Mouse (Mus musculus) midbrain, embryonic 14.5 days (tissue): Measurements from ENCODE around the gene Mroh2a. TPM values are rescaled to one million over a fixed set of nuclear protein-coding genes. Genes with fewer than 3 reads are reported as not detected.

ENCODE experiments used
- ATAC-seq: fragments of 200-750 bp; cut with Nextera tagmentation; 2 replicates; pipeline ENCODE4 v1.8.0; 2017; ENCODE audit warnings: moderate number of reproducible peaks, moderate library complexity; ENCODE audit not compliant: low FRiP score, low TSS enrichment
- DNase-seq: peaks from one replicate; pipeline ENCODE4 v3.0.0-alpha.2; 2015
- H3K27ac ChIP-seq: fragments of 300-500 bp; sonication (generic); replicated peaks from 2 replicates; pipeline ENCODE4 v1.5.1; 2014; ENCODE audit warnings: mild to moderate bottlenecking, low read depth, low read length, moderate library complexity
- H3K27me3 ChIP-seq: fragments of 300-500 bp; sonication (generic); 2 replicates; pipeline ENCODE4 v1.6.1; 2014; ENCODE audit warnings: low read length, control low read depth, mixed read lengths; ENCODE audit not compliant: control insufficient read depth, insufficient read depth
- H3K36me3 ChIP-seq: fragments of 300-500 bp; sonication (generic); 2 replicates; pipeline ENCODE4 v1.6.1; 2014; ENCODE audit warnings: low read length, control low read depth; ENCODE audit not compliant: control insufficient read depth, insufficient read depth
- H3K4me1 ChIP-seq: fragments of 300-500 bp; sonication (generic); 2 replicates; pipeline ENCODE4 v1.6.1; 2014; ENCODE audit warnings: mild to moderate bottlenecking, antibody characterized with exemption, low read length, control low read depth; ENCODE audit not compliant: control insufficient read depth, insufficient read depth
- H3K4me2 ChIP-seq: fragments of 300-500 bp; sonication (generic); 2 replicates; pipeline ENCODE4 v1.6.1; 2014; ENCODE audit warnings: mild to moderate bottlenecking, low read length, moderate library complexity
- H3K4me3 ChIP-seq: fragments of 300-500 bp; sonication (generic); replicated peaks from 2 replicates; pipeline ENCODE4 v1.5.1; 2014; ENCODE audit warnings: low read depth, low read length
- H3K9ac ChIP-seq: fragments of 300-500 bp; sonication (generic); replicated peaks from 2 replicates; pipeline ENCODE4 v1.6.1; 2014; ENCODE audit warnings: mild to moderate bottlenecking, low read length, moderate library complexity
- H3K9me3 ChIP-seq: fragments of 300-500 bp; sonication (generic); 2 replicates; pipeline ENCODE4 v1.6.1; 2016; ENCODE audit warnings: low read length, control low read depth, mixed read lengths; ENCODE audit not compliant: control insufficient read depth
- WGBS: fragments of 180-500 bp; shearing (Covaris S2); extraction: QIAGEN DNeasy Blood & Tissue Kit; methylation state at CpG from one replicate; pipeline ENCODE4 v1.1.7; 2014; 5-methylcytosine and 5-hydroxymethylcytosine counted together
- polyA plus RNA-seq: library from polyadenylated mRNA; unstranded; fragments of >200 nt; fragmentation: Nextera tagmentation; extraction: Ambion mirVana; gene quantifications from 2 replicates; pipeline ENCODE4 v1.2.1, GENCODE M21; 2014

The Mroh2a gene
- polyA plus RNA-seq, 1 experiment from 2014 or later: 1.8 TPM

DNA sequence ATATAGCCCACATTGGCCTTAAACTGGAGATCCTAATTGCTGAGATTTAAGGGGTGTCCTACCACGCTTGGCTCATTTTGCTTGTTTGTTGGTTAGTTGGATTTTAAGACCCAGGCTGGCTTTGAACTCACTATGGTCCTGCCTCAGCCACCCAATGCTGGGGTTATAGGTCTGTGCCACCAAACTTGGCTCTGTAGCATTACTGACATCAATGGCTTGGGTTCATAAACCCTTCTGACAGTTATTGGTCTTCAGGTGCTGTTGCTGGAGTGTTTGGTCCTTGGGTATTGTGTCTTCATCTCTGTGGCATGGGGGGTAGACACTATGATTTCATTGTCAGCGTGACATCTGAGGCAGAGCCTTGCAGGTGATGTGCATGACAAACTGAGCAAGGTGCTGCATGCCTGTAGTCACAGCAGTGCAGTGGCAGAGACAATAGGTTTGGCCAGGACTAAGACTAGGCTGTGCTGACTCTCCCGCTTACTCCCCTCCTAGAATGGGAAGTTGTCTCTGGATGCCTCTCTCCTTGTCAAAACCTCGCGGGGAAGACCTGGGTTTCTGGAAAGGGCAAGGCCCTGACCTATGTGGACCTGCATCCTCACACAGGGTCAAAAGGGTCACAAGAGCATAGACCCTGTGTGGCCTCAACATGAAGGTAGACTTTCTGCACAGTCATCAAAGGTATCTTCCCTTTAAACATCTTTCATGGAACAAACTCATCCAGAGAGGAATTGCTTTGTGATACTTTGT, 73.7 kb downstream of the Mroh2a start:
- Histone ChIP-seq H3K27ac (no peak overlapping the region), H3K4me2 (no peak overlapping the region), H3K9ac (no peak overlapping the region), H3K27me3 (no peaks in the 10 kb centered on the region), H3K4me1 (no peaks in the 10 kb centered on the region), H3K9me3 (peaks cover 87% of the 10 kb centered on the region), H3K4me3 (no peak overlapping the region), H3K36me3 (no peaks in the 10 kb centered on the region)
- ATAC-seq (0 out of 2 replicates have a peak, but pooled peaks have one; percentile 11), DNase-seq (peak; percentile 1)
- 42% methylated on average over 5 of the region's 5 CpGs for WGBS

- peaks cover 86% of the 10 kb centered on the region for H3K9me3 ChIP-seq
- H3K4me1 ChIP-seq: no peaks in the 10 kb centered on the region
- no peak overlapping the region for H3K9ac ChIP-seq
- H3K27me3 ChIP-seq: no peaks in the 10 kb centered on the region
- H3K27ac ChIP-seq: no peak overlapping the region
- H3K36me3 ChIP-seq: no peaks in the 10 kb centered on the region
- H3K4me3 ChIP-seq: no peak overlapping the region
- 69% methylated on average over 9 of the region's 9 CpGs for WGBS
- H3K4me2 ChIP-seq: no peak overlapping the region
- DNase-seq (peak; percentile 44), ATAC-seq (peak; percentile 4; the same call in 1 of the 2 replicates)
Measured at GRCm38 (mm10) chr1:88301121-88302014, 74.6 kb downstream of the Mroh2a start.

DNA sequence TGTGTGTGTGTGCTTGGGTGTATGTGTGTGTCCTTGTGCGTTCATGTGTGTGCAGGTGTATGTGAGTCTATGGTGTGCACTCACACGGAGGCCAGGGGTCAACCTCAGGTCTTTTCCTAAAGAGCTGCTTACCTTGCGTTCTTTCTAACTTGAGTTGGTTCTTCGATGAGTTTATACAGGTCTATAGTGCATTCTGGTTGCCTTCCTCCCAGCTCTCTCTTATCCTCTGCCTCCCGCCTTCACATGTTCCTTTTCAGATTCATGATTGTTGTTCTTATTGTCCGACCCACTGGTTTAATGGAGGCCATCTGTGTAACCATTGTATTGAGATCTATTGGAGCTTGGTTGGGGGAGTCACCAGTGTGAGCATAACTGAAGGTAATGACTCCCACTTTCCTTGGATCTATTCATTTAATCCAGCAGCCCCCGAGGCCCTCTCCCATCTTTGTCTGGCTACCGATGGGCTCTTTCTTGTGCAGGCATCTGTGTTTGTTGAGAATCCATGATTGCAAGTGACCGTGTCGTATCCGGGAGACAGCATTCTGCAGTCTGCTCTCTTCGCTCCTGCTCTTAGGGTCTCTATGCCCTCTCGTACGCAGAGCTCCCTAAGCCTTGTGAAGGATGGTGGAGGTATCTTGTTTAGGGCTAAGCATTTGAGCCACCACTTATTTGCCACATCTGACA, 75.4 kb downstream of the Mroh2a start:
- ATAC-seq: no peak
- H3K4me2 ChIP-seq: no peak overlapping the region
- WGBS: 64% methylated on average over 14 of the region's 14 CpGs
- peak; percentile 2 for DNase-seq
- H3K36me3 ChIP-seq: no peaks in the 10 kb centered on the region
- H3K9ac ChIP-seq: no peak overlapping the region
- H3K27me3 ChIP-seq: no peaks in the 10 kb centered on the region
- no peaks in the 10 kb centered on the region for H3K4me1 ChIP-seq
- H3K9me3 ChIP-seq: peaks cover 88% of the 10 kb centered on the region
- no peak overlapping the region for H3K4me3 ChIP-seq
- no peak overlapping the region for H3K27ac ChIP-seq

DNA sequence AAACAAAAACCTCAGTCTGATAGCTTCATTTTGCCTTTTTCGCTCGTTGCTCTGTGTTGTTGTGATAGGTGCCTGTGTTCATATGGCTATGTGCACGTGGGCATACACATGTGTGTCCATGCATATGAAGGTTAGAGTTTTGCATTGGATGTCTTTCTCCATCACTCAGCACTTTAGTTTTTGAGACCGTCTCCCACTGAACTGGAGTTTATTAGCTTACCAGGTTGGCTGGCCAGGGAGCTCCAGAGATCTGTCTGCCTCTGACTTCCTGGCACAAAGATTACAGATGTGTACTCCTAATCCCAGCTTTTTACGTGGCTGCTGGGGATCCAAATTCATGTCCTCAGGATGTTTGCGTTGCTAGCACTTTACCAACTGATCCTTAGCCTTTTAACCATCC, 77.0 kb downstream of the Mroh2a start:
- Histone ChIP-seq H3K27ac (no peak overlapping the region), H3K4me1 (no peaks in the 10 kb centered on the region), H3K36me3 (no peaks in the 10 kb centered on the region), H3K9ac (no peak overlapping the region), H3K4me2 (no peak overlapping the region), H3K9me3 (peaks cover 92% of the 10 kb centered on the region), H3K4me3 (no peak overlapping the region), H3K27me3 (no peaks in the 10 kb centered on the region)
- ATAC-seq: no peak
- 59% methylated on average over 6 of the region's 6 CpGs for WGBS
- DNase-seq: peak; percentile 1

GRCm38 (mm10) chr1:88304261-88304985, 77.6 kb downstream of the Mroh2a start:
- no peak overlapping the region for H3K9ac ChIP-seq
- ATAC-seq (no peak), DNase-seq (no peak)
- peaks cover 91% of the 10 kb centered on the region for H3K9me3 ChIP-seq
- H3K27me3 ChIP-seq: no peaks in the 10 kb centered on the region
- H3K4me2 ChIP-seq: no peak overlapping the region
- H3K27ac ChIP-seq: no peak overlapping the region
- H3K36me3 ChIP-seq: no peaks in the 10 kb centered on the region
- WGBS: 61% methylated on average over 8 of the region's 8 CpGs
- H3K4me3 ChIP-seq: no peak overlapping the region
- no peaks in the 10 kb centered on the region for H3K4me1 ChIP-seq

GRCm38 (mm10) chr1:88305018-88305795, 78.4 kb downstream of the Mroh2a start:
- no peak for DNase-seq
- 51% methylated on average over 6 of the region's 6 CpGs for WGBS

GRCm38 (mm10) chr1:88306543-88306942, 79.8 kb downstream of the Mroh2a start:
- H3K4me3 ChIP-seq: no peak overlapping the region
- H3K4me1 ChIP-seq: no peaks in the 10 kb centered on the region
- peaks cover 83% of the 10 kb centered on the region for H3K9me3 ChIP-seq
- no peak overlapping the region for H3K27ac ChIP-seq
- H3K4me2 ChIP-seq: no peak overlapping the region
- no peaks in the 10 kb centered on the region for H3K27me3 ChIP-seq
- H3K36me3 ChIP-seq: no peaks in the 10 kb centered on the region
- no peak for DNase-seq
- no peak; the same call in 1 of the 2 replicates for ATAC-seq
- no peak overlapping the region for H3K9ac ChIP-seq
- whole genome bisulfite sequencing: 54% methylated on average over 1 of the region's 1 CpGs

More at GRCm38 (mm10) chr1:88305018-88305795, 78.4 kb downstream of the Mroh2a start:
- ATAC-seq: no peak
- Histone ChIP-seq H3K4me1 (no peaks in the 10 kb centered on the region), H3K9me3 (peaks cover 91% of the 10 kb centered on the region), H3K36me3 (no peaks in the 10 kb centered on the region), H3K4me2 (no peak overlapping the region), H3K27ac (no peak overlapping the region), H3K27me3 (no peaks in the 10 kb centered on the region), H3K4me3 (no peak overlapping the region), H3K9ac (no peak overlapping the region)
